Mouse (Mus musculus) hindbrain, embryonic 16.5 days (tissue): ENCODE measurements at regions not wholly inside any gene's neighbourhood (a gene's known extent, or its start where the extent isn't known, plus 50 kb on each side); places are given as distances from the start of the nearest gene placed in this dataset.

Source experiments
- ATAC-seq: fragments of 200-750 bp; cut with Nextera tagmentation; 2 replicates; pipeline ENCODE4 v1.8.0; 2017; ENCODE audit warnings: moderate TSS enrichment, moderate library complexity
- H3K27ac ChIP-seq: fragments of 300-500 bp; sonication (generic); 2 replicates; pipeline ENCODE4 v1.5.1; 2014; ENCODE audit warnings: low read depth, mild to moderate bottlenecking, control low read depth, low read length, moderate library complexity
- H3K27me3 ChIP-seq: fragments of 300-500 bp; sonication (generic); replicated peaks from 2 replicates; pipeline ENCODE4 v1.6.1; 2014; ENCODE audit warnings: low read length; ENCODE audit not compliant: control insufficient read depth, insufficient read depth
- H3K36me3 ChIP-seq: fragments of 300-500 bp; sonication (generic); 2 replicates; pipeline ENCODE4 v1.6.1; 2014; ENCODE audit warnings: mild to moderate bottlenecking, low read length, moderate library complexity, mixed read lengths; ENCODE audit not compliant: control insufficient read depth, insufficient read depth
- H3K4me1 ChIP-seq: fragments of 300-500 bp; sonication (generic); 2 replicates; pipeline ENCODE4 v1.6.1; 2014; ENCODE audit warnings: low read depth, low read length; ENCODE audit not compliant: control insufficient read depth, insufficient read depth
- H3K4me2 ChIP-seq: fragments of 300-500 bp; sonication (generic); 2 replicates; pipeline ENCODE4 v1.6.1; 2014; ENCODE audit warnings: mild to moderate bottlenecking, low read length, control low read depth, moderate library complexity
- H3K4me3 ChIP-seq: fragments of 300-500 bp; sonication (generic); 2 replicates; pipeline ENCODE4 v1.5.1; 2014; ENCODE audit warnings: mild to moderate bottlenecking, low read length, control low read depth, moderate library complexity
- H3K9ac ChIP-seq: fragments of 300-500 bp; sonication (generic); 2 replicates; pipeline ENCODE4 v1.6.1; 2014; ENCODE audit warnings: low read depth, mild to moderate bottlenecking, control low read depth, low read length, moderate library complexity
- H3K9me3 ChIP-seq: fragments of 300-500 bp; sonication (generic); 2 replicates; pipeline ENCODE4 v1.6.1; 2014; ENCODE audit warnings: mild to moderate bottlenecking, low read length, moderate library complexity; ENCODE audit not compliant: control insufficient read depth
- WGBS: fragments of 180-500 bp; shearing (Covaris S2); extraction: QIAGEN DNeasy Blood & Tissue Kit; methylation state at CpG from one replicate; pipeline ENCODE4 v1.1.7; 2014; 5-methylcytosine and 5-hydroxymethylcytosine counted together

GRCm38 (mm10) chr13:15950885-15951610, 60.6 kb upstream of the Inhba start:
- no peaks in the 10 kb centered on the region for H3K9me3 ChIP-seq
- 79% methylated on average over 3 of the region's 3 CpGs for WGBS
- H3K27me3 ChIP-seq, result no peaks in the 10 kb centered on the region
- H3K4me3 ChIP-seq, result no peak overlapping the region
- no peak for ATAC-seq
- H3K4me1 ChIP-seq, result no peaks in the 10 kb centered on the region
- no peak overlapping the region for H3K9ac ChIP-seq
- H3K36me3 ChIP-seq, result no peaks in the 10 kb centered on the region
- no peak overlapping the region for H3K4me2 ChIP-seq
- no peak overlapping the region for H3K27ac ChIP-seq
